Mouse (Mus musculus): ENCODE results near the gene St3gal2.
A peak's percentile ranks its signal among the peaks of the same experiment; 100 is the strongest.
"Not testable (repeated sequence)": the region's sequence is repeated elsewhere in the genome, so short reads cannot be mapped to it uniquely, and the experiment has no call there.

Gene St3gal2

DNA sequence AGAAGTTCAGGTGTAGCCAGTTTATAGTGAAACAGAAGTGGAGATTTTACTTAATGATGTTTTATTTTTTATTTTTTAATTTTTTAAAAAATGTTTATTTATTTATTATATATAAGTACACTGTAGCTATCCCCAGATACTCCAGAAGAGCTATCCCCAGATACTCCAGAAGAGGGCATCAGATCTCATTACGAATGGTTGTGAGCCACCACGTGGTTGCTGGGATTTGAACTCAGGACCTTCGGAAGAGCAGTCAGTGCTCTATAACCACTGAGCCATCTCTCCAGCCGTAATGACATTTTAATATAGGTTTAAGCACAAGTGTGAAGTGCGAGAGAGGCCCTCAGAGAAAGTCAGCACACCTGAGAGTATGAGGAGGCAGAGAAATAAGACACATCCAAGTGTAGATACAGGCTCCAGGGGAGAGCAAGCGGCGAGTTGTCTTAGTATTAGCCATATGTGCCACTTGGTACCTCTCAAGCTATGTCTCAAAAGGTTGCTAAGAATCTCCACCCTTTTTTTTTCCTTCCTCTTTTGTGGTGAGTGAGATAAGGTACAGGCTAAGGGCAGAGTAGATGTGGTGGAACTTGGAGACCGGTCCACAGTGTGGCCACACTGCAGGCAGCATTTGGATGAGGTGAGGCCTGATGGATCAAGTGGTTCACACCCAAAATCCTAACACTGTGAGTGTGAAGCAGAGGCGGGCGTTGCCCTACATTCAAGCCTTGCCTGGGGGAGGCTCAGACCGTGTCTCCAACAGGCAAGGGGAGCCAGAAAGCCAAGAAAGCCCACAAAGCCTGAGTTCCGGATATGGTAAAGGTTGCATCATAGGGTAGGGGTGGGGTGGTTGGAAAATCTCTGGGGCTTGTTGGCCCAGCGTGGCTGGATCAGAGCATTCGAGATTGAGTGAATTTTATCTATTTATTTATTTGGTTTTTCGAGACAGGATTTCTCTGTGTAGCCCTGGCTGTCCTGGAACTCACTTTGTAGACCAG is 7.8 kb upstream of the St3gal2 start:
- DNase-seq, result no peak

DNA sequence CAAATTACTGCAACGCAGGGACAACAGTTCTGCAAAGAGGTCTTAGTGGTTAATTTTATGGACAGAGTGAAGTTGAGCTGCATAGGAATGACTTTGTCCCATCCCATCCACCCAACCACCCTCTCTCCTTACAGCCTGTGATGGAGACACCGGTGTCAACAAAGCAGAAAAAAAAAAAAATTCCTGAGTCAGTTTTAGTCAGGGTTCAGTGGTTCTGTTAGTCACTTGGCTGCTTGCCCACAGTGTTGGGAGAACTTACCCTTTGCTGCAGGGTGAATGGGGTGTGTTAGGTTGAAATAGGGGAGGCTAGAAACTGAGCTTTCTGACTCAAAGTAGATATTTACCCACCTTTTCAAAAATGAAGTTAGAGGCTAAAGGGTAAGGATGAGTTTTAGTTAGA is 2.3 kb upstream of the St3gal2 start:
- DNase-seq, result no peak

DNA sequence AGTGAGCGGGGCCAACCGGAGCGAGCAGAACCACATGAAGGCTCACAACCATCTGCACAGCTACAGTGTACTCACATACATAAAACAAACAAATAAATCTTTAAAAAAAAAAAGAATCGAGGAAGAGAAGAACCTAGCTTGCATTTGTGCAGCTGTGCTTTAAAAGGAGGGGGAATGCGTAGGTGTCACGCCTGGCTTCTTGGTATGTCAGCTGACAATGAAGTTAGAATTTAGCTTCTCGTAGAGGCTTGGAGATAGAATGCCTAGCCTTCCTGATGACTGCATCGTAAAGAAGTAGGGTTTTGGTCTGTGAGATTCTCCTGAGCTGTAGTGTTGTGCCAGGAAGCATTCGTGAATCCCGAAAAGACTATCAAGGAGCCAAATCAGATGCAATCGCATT is 1.7 kb upstream of the St3gal2 start:
- DNase-seq, result no peak

GRCm38 (mm10) chr8:110918460-110918859 is 1.3 kb upstream of the St3gal2 start:
- no peak for DNase-seq

DNA sequence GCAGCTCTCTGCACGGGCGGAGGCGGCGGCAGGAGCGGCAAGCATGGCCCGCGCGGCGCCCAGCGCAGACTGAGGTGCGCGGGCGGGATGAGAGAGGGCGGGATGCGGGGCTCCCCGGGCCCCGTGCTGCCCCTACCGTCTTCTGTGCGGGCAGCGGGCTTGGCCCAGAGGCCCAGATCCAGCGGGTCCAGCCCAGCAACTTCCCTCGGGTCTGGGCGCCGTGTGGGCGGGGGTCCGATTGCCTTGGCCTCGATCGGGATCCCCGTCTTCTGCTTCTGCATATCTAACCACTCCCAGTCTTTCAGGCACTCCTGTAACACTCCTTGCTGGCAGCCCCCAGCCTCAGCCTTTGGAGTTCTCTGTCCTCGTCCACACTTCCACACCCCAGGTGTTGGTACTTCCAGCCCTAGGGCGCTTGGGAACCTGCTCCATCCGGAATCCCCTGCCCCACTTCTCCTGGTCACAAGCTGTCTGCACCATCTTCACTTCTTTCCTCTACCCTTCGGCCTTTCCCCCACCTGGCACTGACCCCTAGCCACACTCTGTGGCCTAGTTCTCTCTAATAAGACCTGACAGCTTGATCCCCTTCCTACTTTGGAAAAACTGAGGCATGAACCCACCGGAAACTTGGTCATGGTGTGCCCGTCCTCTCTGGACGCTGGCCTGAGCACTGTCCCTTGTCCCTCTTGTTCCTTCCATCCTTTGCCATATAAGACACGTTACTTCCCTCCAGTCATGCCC is 480 bp downstream of the St3gal2 start:
- DNase-seq, result no peak

DNA sequence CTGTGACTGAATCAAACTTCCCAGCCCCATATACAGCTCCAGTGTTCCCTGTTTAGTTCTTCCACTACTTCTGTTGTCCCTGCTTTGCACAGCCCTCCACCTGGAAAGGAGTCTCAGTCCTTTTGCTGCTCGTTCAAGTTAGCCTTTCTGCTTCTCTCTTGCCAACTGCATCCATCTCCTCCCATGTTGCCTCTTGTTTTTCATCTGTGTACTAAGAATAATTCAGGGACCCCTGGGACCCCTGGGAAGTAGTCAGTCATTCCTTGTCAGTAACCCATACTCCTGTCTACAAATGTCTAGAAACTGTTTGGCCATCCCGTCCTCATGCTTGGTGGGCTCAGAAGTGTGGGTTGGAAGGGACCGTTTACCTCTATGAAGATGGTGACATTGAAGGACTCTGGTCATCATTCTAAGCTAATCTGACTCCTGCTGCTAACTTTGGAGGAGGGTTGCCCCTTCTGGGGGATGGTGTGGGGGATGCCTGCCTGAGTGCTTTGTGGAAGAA is 1.1 kb downstream of the St3gal2 start:
- DNase-seq, result no peak

GRCm38 (mm10) chr8:110921492-110922230 is 1.9 kb downstream of the St3gal2 start:
- DNase-seq, result no peak

DNA sequence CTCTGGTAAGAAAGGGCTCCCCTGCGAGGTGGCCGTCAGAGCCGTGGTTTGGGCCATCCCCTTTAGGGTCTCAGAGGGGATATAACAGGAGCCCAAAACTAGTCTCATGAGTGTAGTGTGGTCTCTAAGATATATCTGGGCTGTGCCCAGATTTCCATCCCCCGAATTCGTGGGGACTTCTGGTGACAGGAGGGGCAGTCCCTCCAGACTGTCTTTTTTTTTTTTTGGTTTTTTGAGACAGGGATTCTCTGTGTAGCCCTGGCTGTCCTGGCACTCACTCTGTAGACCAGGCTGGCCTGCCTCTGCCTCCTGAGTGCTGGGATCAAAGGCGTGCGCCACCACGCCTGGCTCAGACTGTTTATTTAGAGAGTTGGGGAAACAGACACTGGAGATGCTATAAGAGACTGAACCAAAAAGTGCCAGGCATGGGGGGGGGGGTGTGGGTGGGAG is 6.0 kb downstream of the St3gal2 start:
- DNase-seq, result no peak

DNA sequence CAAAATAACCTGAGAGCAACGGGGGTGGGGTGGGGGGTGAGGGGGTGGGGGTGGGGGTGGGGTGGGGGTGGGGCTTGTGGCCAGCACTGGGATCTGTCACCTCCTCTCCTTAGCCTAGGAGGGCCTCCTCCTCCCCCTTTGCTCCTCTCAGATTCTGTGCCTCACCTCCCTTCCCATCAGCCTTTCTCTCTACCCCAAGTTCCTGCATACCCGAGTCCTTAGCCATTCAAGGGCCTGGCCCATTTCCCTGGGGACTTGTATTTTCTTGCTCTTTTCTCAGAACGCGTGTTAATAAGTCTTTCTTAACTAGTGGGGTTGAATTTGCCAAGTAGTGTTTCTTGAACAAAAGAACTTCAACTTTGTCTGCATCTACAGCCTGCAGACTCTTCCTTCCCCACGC is 7.0 kb downstream of the St3gal2 start:
- no peak for DNase-seq

GRCm38 (mm10) chr8:110928435-110928834 is 8.7 kb downstream of the St3gal2 start:
- no peak for DNase-seq

- DNase-seq, result no peak
Measured at GRCm38 (mm10) chr8:110929066-110929465, 9.3 kb downstream of the St3gal2 start.

GRCm38 (mm10) chr8:110929672-110930071 is 9.9 kb downstream of the St3gal2 start:
- DNase-seq, result not testable (repeated sequence)

- DNase-seq, result peak; percentile 72 to 74
Measured at GRCm38 (mm10) chr8:110931176-110931939, 11.6 kb downstream of the St3gal2 start.

DNA sequence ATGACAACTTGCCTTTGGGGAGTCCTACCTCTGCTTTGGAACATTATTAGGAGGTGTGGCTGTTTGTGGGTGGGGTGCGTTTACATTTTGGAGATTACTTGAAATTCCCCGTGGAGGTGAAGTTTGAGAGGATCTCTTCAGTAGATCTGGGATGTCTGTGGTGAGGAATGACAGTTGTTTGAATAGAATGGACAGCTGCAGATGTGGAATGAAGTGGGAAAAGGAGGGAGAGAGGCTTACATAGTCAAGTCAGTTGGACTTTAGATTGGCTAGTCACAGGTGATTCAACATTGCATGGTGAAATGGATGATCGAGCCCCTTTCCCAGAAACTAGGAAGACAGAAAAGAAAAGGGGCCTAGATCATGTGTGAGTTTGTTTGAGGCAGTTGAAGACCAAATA is 12.7 kb downstream of the St3gal2 start:
- no peak for DNase-seq

- DNase-seq, result no peak
Measured at GRCm38 (mm10) chr8:110933272-110933671, 13.6 kb downstream of the St3gal2 start.

DNA sequence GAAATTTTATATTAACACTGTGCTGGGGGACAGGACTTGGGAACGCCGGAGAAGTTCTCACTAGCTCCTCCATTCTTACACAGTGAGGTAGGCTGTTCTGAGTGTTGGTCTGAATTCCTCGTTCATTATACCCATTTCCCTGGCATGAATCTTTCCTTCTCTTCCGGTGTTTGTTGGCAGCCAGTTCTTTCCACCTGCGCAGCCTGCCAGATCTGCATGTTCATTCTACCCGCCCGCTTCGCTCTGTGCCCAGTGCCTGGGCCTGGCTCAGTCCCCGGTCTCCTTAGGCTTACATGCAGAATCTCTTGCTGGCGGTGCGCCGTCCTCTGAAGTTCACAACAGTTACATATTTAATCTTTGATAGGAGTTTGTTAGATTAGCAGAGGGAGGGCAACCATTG is 16.5 kb downstream of the St3gal2 start:
- peak; percentile 56 to 65 for DNase-seq

DNA sequence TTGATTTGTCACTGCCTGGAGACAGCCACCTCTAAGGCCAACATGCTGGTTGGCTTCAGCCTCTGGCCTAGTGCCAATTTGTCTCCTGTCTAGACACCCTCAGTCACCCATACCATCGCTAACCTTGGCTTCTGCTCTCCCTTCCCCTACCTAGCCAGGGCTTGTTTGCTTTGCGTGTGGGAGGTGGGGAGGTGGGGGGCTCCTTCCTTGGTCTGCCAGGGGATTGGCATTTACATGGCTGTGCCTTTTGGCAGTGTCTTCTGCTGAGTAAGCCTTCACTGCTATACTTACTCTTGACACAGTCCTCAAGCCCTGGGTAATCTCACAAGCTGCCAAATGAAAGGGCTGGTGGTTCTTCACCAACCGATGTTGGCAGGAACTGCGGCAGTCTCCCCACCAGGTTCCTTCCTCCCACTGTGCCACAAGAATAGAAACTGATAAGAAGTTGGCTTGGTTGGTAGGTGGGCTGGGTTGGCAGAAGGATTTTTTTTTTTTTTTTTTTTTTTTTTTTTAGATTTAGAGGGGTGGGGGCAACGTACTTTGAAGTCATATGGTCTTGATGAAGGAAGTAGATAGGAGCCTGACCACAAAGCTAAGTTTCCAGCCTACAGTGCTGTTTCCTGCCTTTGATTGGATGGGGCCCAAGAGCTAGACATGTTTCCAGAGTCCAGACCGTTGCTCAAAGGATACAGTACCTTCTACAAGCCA is 19.3 kb downstream of the St3gal2 start:
- peak; percentile 65 to 77 for DNase-seq

- DNase-seq, result peak; percentile 82 to 86
Measured at GRCm38 (mm10) chr8:110940682-110941452, 21.1 kb downstream of the St3gal2 start.

DNA sequence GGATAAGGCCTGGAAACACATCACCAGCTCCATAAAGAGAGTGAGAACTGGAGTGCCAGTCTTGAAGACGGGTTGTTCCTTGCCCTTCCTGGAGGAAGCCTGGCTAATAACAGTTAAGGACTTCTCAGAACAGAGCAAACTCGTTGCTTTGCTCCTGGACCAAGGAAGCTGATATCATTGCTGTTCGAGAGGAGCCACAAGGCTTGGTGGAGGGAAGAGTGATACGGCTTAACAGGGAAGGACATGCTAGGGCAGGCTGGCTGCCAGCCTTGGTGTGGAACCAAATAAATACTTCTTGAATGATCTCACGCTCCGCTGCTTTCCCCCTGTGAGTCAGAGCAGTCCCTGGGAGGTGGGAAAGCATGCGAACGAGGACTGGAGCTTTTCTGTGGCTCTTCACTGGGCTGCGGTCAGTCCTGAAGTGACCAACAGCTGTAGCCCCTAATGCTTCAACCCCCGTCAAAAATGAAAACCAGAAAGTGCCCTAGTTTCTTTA is 21.8 kb downstream of the St3gal2 start:
- peak; percentile 82 to 86 for DNase-seq

DNA sequence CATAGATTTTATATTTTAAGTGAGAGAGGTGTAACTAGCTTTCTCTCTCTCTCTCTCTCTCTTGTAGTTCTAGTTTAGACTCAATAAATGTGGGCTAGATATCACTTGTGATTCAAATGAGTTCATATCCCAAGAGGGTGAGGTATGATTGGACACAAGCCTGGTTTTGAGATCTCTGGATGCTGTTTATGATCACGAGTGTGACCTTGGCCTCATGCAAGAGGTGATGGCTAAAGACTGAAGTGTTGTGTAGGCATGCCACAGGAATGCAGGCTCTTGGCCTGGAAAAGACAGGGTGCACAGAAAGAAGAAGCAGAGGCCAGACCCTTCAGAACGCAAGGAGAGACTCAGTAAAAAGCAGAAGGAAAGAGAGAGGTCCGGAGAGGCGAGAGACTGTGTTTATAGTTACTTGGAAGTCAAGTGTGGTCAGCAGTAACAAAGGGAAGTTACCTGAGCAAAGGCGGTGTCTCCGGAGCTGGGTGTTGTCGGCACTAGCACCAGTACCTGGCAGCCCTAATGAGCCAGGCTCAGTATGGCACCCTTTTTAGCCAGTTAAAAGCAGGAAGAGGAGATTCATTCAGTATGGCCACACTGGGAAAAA is 24.7 kb downstream of the St3gal2 start:
- DNase-seq, result no peak
